Mouse (Mus musculus): ENCODE measurements at regions not wholly inside any gene's neighbourhood (a gene's known extent, or its start where the extent isn't known, plus 50 kb on each side); places are given as distances from the start of the nearest gene placed in this dataset.
A peak's percentile ranks its signal among the peaks of the same experiment; 100 is the strongest.

- no peak for ATAC-seq (ENCODE audit: low FRiP score, low TSS enrichment)
- no peaks in the 10 kb centered on the region; the same call in 1 of the 2 replicates for H3K4me1 ChIP-seq (ENCODE audit: control insufficient read depth, insufficient read depth, low read length)
- no peaks in the 10 kb centered on the region for H3K36me3 ChIP-seq (ENCODE audit: control insufficient read depth, insufficient read depth, low read length)
- no peak overlapping the region for H3K4me3 ChIP-seq (ENCODE audit: low read length)
- no peaks in the 10 kb centered on the region for H3K9me3 ChIP-seq (ENCODE audit: control insufficient read depth, low read length)
- 78% methylated on average over 4 of the region's 4 CpGs for WGBS
- H3K4me2 ChIP-seq (replicated peaks; ENCODE audit: low read depth, low read length) = no peak overlapping the region
- no peaks in the 10 kb centered on the region for H3K27me3 ChIP-seq (ENCODE audit: control insufficient read depth, insufficient read depth, low read length)
- H3K27ac ChIP-seq (ENCODE audit: low read depth, low read length) = no peak overlapping the region
- H3K9ac ChIP-seq (ENCODE audit: low read depth, low read length) = no peak overlapping the region
Measured at GRCm38 (mm10) chr8:126753059-126753855, 159.5 kb upstream of the Irf2bp2 start.

- ATAC-seq (ENCODE audit: low FRiP score, low TSS enrichment) = no peak
- no peaks in the 10 kb centered on the region; the same call in 1 of the 2 replicates for H3K4me1 ChIP-seq (ENCODE audit: control insufficient read depth, insufficient read depth, low read length)
- H3K27ac ChIP-seq (ENCODE audit: low read depth, low read length) = no peak overlapping the region
- no peak overlapping the region for H3K4me2 ChIP-seq (replicated peaks; ENCODE audit: low read depth, low read length)
- H3K27me3 ChIP-seq (ENCODE audit: control insufficient read depth, insufficient read depth, low read length) = no peaks in the 10 kb centered on the region
- WGBS = 75% methylated on average over 6 of the region's 6 CpGs
- H3K4me3 ChIP-seq (ENCODE audit: low read length) = no peak overlapping the region
- H3K9me3 ChIP-seq (ENCODE audit: control insufficient read depth, low read length) = no peaks in the 10 kb centered on the region
- no peaks in the 10 kb centered on the region for H3K36me3 ChIP-seq (ENCODE audit: control insufficient read depth, insufficient read depth, low read length)
- H3K9ac ChIP-seq (ENCODE audit: low read depth, low read length) = no peak overlapping the region
Measured at GRCm38 (mm10) chr8:126751416-126752140, 157.8 kb upstream of the Irf2bp2 start.

DNA sequence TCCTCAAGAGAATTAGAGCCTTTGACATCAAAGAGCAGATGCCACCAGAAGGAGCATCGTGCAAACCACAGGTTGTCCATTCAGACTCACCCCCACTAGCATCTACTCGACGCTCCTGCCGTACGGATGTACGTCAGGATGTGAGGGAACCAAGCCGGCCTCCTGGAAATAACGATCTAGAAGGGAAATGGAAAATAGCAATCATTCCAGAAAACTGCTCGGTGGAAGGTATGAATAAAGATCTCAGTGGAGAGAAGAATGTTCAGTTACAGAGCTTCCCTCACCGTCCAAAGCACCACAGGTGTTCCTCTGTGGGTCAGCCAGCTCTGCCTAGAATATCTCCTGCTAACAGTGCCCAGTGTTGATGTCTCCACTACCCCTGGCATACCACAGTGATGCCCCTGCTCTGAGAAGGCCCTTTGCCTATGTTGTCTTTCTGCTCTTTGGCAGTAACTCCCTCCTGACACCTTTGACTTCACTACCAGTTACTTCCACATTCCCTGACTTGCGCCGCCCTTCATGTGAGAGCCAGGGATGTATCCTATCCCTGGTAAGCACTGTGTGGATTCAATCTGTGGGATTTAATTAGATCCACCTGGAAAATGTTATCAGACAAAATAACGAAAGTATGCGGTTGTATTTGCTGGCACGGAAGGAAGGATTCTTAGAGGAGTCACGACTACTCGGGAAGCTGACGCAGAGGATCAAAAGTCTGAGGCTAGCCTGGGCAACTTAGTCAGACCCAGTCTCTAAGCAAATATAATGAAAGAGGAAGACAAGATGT, 152.4 kb upstream of the Irf2bp2 start:
- Histone ChIP-seq H3K27me3 (ENCODE audit: control insufficient read depth, insufficient read depth, low read length) (no peaks in the 10 kb centered on the region), H3K4me3 (ENCODE audit: low read length) (no peak overlapping the region), H3K4me1 (ENCODE audit: control insufficient read depth, insufficient read depth, low read length) (peaks cover 20% of the 10 kb centered on the region), H3K9ac (ENCODE audit: low read depth, low read length) (no peak overlapping the region), H3K27ac (ENCODE audit: low read depth, low read length) (no peak overlapping the region; the same call in 1 of the 2 replicates), H3K36me3 (ENCODE audit: control insufficient read depth, insufficient read depth, low read length) (no peaks in the 10 kb centered on the region), H3K4me2 (replicated peaks; ENCODE audit: low read depth, low read length) (no peak overlapping the region), H3K9me3 (ENCODE audit: control insufficient read depth, low read length) (no peaks in the 10 kb centered on the region)
- ATAC-seq (ENCODE audit: low FRiP score, low TSS enrichment) = no peak
- WGBS = 76% methylated on average over 18 of the region's 18 CpGs

- no peaks in the 10 kb centered on the region for H3K27me3 ChIP-seq (ENCODE audit: control insufficient read depth, insufficient read depth, low read length)
- ATAC-seq (ENCODE audit: low FRiP score, low TSS enrichment) = peak; percentile 53
- H3K9me3 ChIP-seq (ENCODE audit: control insufficient read depth, low read length) = no peaks in the 10 kb centered on the region
- WGBS = 24% methylated on average over 10 of the region's 10 CpGs
- no peak overlapping the region for H3K9ac ChIP-seq (ENCODE audit: low read depth, low read length)
- no peaks in the 10 kb centered on the region for H3K36me3 ChIP-seq (ENCODE audit: control insufficient read depth, insufficient read depth, low read length)
- H3K27ac ChIP-seq (ENCODE audit: low read depth, low read length) = peak overlapping the region; percentile 73; the same call in 1 of the 2 replicates
- H3K4me3 ChIP-seq (ENCODE audit: low read length) = no peak overlapping the region
- peaks cover 20% of the 10 kb centered on the region for H3K4me1 ChIP-seq (ENCODE audit: control insufficient read depth, insufficient read depth, low read length)
- no peak overlapping the region for H3K4me2 ChIP-seq (replicated peaks; ENCODE audit: low read depth, low read length)
Measured at GRCm38 (mm10) chr8:126744747-126745382, 151.1 kb upstream of the Irf2bp2 start.

GRCm38 (mm10) chr8:126743296-126743695, 149.5 kb upstream of the Irf2bp2 start:
- H3K27me3 ChIP-seq (ENCODE audit: control insufficient read depth, insufficient read depth, low read length) = no peaks in the 10 kb centered on the region
- WGBS = 72% methylated on average over 9 of the region's 9 CpGs
- H3K9ac ChIP-seq (ENCODE audit: low read depth, low read length) = no peak overlapping the region
- peaks cover 20% of the 10 kb centered on the region for H3K4me1 ChIP-seq (ENCODE audit: control insufficient read depth, insufficient read depth, low read length)
- no peak for ATAC-seq (ENCODE audit: low FRiP score, low TSS enrichment)
- H3K9me3 ChIP-seq (ENCODE audit: control insufficient read depth, low read length) = no peaks in the 10 kb centered on the region
- H3K27ac ChIP-seq (ENCODE audit: low read depth, low read length) = no peak overlapping the region
- no peak overlapping the region for H3K4me2 ChIP-seq (replicated peaks; ENCODE audit: low read depth, low read length)
- no peaks in the 10 kb centered on the region for H3K36me3 ChIP-seq (ENCODE audit: control insufficient read depth, insufficient read depth, low read length)
- no peak overlapping the region for H3K4me3 ChIP-seq (ENCODE audit: low read length)

DNA sequence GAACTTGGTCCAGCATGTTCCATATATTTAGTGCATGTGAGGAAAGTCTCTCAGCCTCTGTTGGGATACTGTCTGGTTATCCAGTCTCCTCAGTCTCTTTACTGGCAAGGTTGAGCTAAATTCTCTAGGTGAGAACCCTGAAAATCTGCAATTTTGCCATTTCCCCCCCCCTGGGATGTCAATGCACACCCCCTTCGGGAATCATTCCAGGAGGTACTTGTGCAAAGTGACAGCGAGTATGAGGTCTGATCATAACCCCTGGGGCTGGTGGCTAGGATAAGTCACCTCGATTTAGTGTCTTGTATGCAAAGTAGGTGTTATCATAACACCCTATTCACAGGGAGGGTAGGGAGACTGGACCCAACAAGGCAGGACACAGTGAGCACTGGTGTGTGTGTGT, 148.3 kb upstream of the Irf2bp2 start:
- H3K27me3 ChIP-seq (ENCODE audit: control insufficient read depth, insufficient read depth, low read length) = no peaks in the 10 kb centered on the region
- H3K4me1 ChIP-seq (ENCODE audit: control insufficient read depth, insufficient read depth, low read length) = peaks cover 20% of the 10 kb centered on the region
- H3K27ac ChIP-seq (ENCODE audit: low read depth, low read length) = no peak overlapping the region
- no peak overlapping the region for H3K4me3 ChIP-seq (ENCODE audit: low read length)
- no peak for ATAC-seq (ENCODE audit: low FRiP score, low TSS enrichment)
- no peak overlapping the region for H3K4me2 ChIP-seq (replicated peaks; ENCODE audit: low read depth, low read length)
- 91% methylated on average over 3 of the region's 3 CpGs for WGBS
- no peak overlapping the region for H3K9ac ChIP-seq (ENCODE audit: low read depth, low read length)
- H3K36me3 ChIP-seq (ENCODE audit: control insufficient read depth, insufficient read depth, low read length) = no peaks in the 10 kb centered on the region
- no peaks in the 10 kb centered on the region for H3K9me3 ChIP-seq (ENCODE audit: control insufficient read depth, low read length)

DNA sequence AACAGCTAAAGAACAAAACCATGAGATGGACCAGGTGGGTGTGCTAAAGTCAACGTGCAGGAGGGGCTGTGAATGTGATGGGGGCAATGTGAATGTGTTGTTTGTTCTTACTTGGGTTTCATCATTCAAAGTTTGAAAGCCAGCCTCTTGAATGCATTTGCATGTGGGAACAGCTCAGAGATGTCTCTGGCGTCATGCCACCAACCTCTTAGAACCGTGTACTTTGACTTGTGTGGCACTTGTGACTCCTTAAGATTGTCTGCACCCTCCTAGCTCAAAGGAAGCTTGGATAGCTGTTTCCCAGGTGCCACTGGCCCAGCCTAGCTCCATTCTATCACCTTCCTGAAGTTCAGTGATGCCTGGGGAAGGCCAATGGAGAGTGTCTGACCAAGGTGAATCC, 147.2 kb upstream of the Irf2bp2 start:
- H3K4me1 ChIP-seq (ENCODE audit: control insufficient read depth, insufficient read depth, low read length) = peaks cover 28% of the 10 kb centered on the region
- H3K4me2 ChIP-seq (replicated peaks; ENCODE audit: low read depth, low read length) = no peak overlapping the region
- no peak for ATAC-seq (ENCODE audit: low FRiP score, low TSS enrichment)
- H3K4me3 ChIP-seq (ENCODE audit: low read length) = no peak overlapping the region
- no peak overlapping the region for H3K9ac ChIP-seq (ENCODE audit: low read depth, low read length)
- no peaks in the 10 kb centered on the region for H3K36me3 ChIP-seq (ENCODE audit: control insufficient read depth, insufficient read depth, low read length)
- H3K27me3 ChIP-seq (ENCODE audit: control insufficient read depth, insufficient read depth, low read length) = no peaks in the 10 kb centered on the region
- H3K9me3 ChIP-seq (ENCODE audit: control insufficient read depth, low read length) = no peaks in the 10 kb centered on the region
- H3K27ac ChIP-seq (ENCODE audit: low read depth, low read length) = no peak overlapping the region
- 83% methylated on average over 3 of the region's 3 CpGs for WGBS

GRCm38 (mm10) chr8:126739768-126740167, 146.0 kb upstream of the Irf2bp2 start:
- Histone ChIP-seq H3K27me3 (ENCODE audit: control insufficient read depth, insufficient read depth, low read length) (no peaks in the 10 kb centered on the region), H3K4me2 (replicated peaks; ENCODE audit: low read depth, low read length) (no peak overlapping the region), H3K9ac (ENCODE audit: low read depth, low read length) (no peak overlapping the region), H3K9me3 (ENCODE audit: control insufficient read depth, low read length) (no peaks in the 10 kb centered on the region), H3K36me3 (ENCODE audit: control insufficient read depth, insufficient read depth, low read length) (no peaks in the 10 kb centered on the region), H3K4me3 (ENCODE audit: low read length) (no peak overlapping the region), H3K27ac (ENCODE audit: low read depth, low read length) (no peak overlapping the region), H3K4me1 (ENCODE audit: control insufficient read depth, insufficient read depth, low read length) (peaks cover 31% of the 10 kb centered on the region)
- ATAC-seq (ENCODE audit: low FRiP score, low TSS enrichment) = no peak
- WGBS = 66% methylated on average over 10 of the region's 10 CpGs
